Mouse (Mus musculus): ENCODE data around the gene Slc35d1. TPM values are rescaled to one million over a fixed set of nuclear protein-coding genes. Genes with fewer than 3 reads are reported as not detected.
A peak's percentile ranks its signal among the peaks of the same experiment; 100 is the strongest.

Slc35d1 gene
- 8.6 and 9.8 TPM in 2 replicates for polyA plus RNA-seq (2014; fragmentation: Nextera tagmentation; extraction: Ambion mirVana)

DNA sequence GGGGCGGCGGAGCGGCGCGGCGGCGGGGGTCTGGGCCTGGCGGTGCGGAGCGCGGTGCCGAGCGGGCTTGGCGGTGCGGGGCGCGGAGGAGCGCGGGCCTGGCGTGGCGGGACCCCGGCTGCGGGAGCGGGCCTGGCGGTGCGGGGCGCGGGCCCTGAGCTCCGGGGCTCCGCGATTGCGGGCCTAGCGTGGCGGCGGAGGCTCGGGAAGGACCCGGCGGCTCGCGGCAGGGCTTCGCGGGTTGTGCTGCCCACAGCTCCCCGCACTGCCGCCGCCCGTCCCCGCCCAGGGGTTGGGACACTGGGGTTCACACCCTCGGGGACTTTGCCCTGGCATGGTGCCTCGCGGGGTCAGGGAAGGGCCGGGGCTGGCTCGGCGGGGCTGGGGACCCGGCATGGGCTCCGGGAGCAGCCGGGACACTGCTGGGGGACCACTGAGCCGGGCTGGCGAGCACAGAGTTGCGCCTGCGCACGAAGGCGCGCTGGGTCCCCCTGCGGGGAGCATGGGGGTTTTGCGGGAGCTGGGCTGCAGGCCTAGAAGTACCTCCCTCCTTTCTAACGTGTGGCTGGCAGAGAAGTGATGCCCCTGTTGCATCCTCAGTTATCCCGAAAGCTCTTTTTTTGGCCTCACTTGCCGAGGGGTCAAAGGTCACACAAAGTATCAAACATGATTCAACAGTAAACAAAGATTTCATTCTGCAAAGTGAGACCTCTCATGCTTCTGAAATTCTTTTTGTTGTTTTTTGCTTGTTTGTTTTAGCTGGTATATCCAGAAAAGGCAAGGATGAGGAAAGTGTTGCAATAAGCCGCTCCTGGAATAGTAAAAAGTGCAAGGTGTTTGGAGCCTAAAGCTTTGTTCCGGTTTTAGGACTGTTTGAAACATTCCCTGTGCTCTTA lies at the start of gene Slc35d1:
Gene Slc35d1, minus strand, starts transcription at position 240 of the 896 bp plus-strand sequence.
- WGBS = 2% methylated on average over 67 of the region's 70 CpGs
- Histone ChIP-seq H3K4me2 (peak within 1 kb of the TSS; percentile 73), H3K9me3 (ENCODE audit: control insufficient read depth, low read length) (no peaks in the 10 kb centered on the region), H3K9ac (ENCODE audit: low read length) (peak within 1 kb of the TSS; percentile 98), H3K4me1 (ENCODE audit: control insufficient read depth, insufficient read depth, low read length) (peaks cover 3% of the 10 kb centered on the region), H3K4me3 (ENCODE audit: low read depth, low read length) (peak within 1 kb of the TSS; percentile 89), H3K27me3 (ENCODE audit: control insufficient read depth, insufficient read depth, low read length) (no peaks in the 10 kb centered on the region), H3K36me3 (ENCODE audit: control insufficient read depth, insufficient read depth, low read length) (no peaks in the 10 kb centered on the region; the same call in 1 of the 2 replicates), H3K27ac (ENCODE audit: low read depth, low read length) (peak within 1 kb of the TSS; percentile 93)
- peak; percentile 96 for ATAC-seq (ENCODE audit: low FRiP score)
- DNase-seq (ENCODE audit: low spot score, missing footprints) = peak; percentile 98

DNA sequence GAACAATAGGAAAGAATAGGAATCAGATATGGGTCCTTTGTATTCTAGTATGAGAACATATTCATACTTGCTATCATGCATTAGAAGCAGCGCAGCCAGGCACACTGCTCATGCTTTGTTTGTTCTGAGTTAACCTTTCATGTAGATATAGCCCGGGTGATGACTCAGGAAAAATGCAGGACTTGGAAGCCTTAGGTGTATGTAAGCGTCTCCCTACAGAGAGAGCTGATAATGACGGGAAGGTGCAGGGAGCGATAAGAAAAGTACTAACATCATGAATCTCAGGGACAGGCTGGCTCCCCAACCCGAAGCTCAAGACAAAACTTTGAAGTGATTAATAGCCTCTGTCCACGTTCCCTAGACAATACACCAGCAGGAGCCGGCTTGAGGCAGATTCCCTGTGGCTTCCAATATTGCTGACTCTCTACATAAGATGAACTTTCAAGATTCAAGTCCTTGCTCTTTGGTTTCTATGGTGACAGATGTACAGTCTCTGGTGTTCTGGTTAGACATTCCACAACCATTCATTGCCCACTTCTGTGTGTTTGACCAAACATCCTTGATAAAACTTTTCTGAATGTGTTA lies 48.9 kb upstream of the Slc35d1 start:
- H3K27me3 ChIP-seq (ENCODE audit: control insufficient read depth, insufficient read depth, low read length) = no peaks in the 10 kb centered on the region
- WGBS = 34% methylated on average over 8 of the region's 8 CpGs
- no peaks in the 10 kb centered on the region for H3K4me1 ChIP-seq (ENCODE audit: control insufficient read depth, insufficient read depth, low read length)
- no peak overlapping the region for H3K27ac ChIP-seq (ENCODE audit: low read depth, low read length)
- ATAC-seq (ENCODE audit: low FRiP score) (no peak), DNase-seq (ENCODE audit: low spot score, missing footprints) (no peak)
- no peak overlapping the region for H3K4me3 ChIP-seq (ENCODE audit: low read depth, low read length)
- H3K9me3 ChIP-seq (ENCODE audit: control insufficient read depth, low read length) = no peaks in the 10 kb centered on the region
- no peak overlapping the region for H3K4me2 ChIP-seq
- H3K9ac ChIP-seq (ENCODE audit: low read length) = no peak overlapping the region
- H3K36me3 ChIP-seq (ENCODE audit: control insufficient read depth, insufficient read depth, low read length) = no peaks in the 10 kb centered on the region

DNA sequence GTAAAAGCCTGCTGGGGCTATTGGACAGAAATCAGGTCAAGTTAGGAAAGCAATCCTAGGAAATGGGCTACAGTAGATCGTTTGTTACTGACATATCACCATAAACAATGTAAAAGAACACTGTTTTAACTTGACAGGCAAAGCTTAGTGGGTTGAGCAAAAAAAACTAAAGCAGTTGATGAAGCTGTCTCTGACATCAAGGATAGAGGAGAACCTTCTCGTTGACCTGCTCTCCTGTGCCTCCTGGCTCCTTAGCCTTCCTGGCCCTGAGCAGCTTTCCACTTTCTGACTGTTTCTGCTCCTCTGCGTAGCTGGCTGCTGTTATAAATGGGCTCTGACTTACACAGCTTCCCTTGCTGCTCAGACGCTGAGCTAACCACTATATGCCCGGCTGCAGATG lies 48.4 kb upstream of the Slc35d1 start:
- Histone ChIP-seq H3K27ac (ENCODE audit: low read depth, low read length) (no peak overlapping the region), H3K9ac (ENCODE audit: low read length) (no peak overlapping the region), H3K9me3 (ENCODE audit: control insufficient read depth, low read length) (no peaks in the 10 kb centered on the region), H3K36me3 (ENCODE audit: control insufficient read depth, insufficient read depth, low read length) (no peaks in the 10 kb centered on the region), H3K27me3 (ENCODE audit: control insufficient read depth, insufficient read depth, low read length) (no peaks in the 10 kb centered on the region), H3K4me2 (no peak overlapping the region), H3K4me3 (ENCODE audit: low read depth, low read length) (no peak overlapping the region), H3K4me1 (ENCODE audit: control insufficient read depth, insufficient read depth, low read length) (no peaks in the 10 kb centered on the region)
- WGBS = 70% methylated on average over 5 of the region's 5 CpGs
- DNase-seq (ENCODE audit: low spot score, missing footprints) (no peak), ATAC-seq (ENCODE audit: low FRiP score) (no peak)

DNA sequence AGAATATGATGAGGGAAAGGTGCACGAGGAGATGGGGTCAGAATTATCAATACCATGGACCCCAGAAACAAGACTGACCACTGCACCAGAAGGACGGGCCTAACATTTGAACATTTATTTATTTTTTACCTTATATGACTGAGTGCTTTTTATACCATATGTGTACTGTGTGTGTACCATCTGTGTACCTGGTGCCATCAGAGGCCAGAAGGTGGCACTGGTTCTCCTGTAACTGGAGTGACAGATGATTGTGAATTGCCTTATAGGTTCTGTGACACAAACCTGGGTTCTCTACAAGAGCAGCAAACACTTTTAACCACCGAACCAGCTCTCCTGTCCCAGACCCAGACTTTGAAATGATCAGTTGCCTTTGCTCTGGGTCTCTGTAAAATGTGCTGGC lies 43.9 kb upstream of the Slc35d1 start:
- no peaks in the 10 kb centered on the region for H3K27me3 ChIP-seq (ENCODE audit: control insufficient read depth, insufficient read depth, low read length)
- H3K36me3 ChIP-seq (ENCODE audit: control insufficient read depth, insufficient read depth, low read length) = no peaks in the 10 kb centered on the region
- H3K4me2 ChIP-seq = no peak overlapping the region
- 89% methylated on average over 3 of the region's 3 CpGs for WGBS
- no peaks in the 10 kb centered on the region for H3K9me3 ChIP-seq (ENCODE audit: control insufficient read depth, low read length)
- no peak overlapping the region for H3K27ac ChIP-seq (ENCODE audit: low read depth, low read length)
- ATAC-seq (ENCODE audit: low FRiP score) (no peak), DNase-seq (ENCODE audit: low spot score, missing footprints) (no peak)
- no peaks in the 10 kb centered on the region for H3K4me1 ChIP-seq (ENCODE audit: control insufficient read depth, insufficient read depth, low read length)
- no peak overlapping the region for H3K4me3 ChIP-seq (ENCODE audit: low read depth, low read length)
- H3K9ac ChIP-seq (ENCODE audit: low read length) = no peak overlapping the region

DNA sequence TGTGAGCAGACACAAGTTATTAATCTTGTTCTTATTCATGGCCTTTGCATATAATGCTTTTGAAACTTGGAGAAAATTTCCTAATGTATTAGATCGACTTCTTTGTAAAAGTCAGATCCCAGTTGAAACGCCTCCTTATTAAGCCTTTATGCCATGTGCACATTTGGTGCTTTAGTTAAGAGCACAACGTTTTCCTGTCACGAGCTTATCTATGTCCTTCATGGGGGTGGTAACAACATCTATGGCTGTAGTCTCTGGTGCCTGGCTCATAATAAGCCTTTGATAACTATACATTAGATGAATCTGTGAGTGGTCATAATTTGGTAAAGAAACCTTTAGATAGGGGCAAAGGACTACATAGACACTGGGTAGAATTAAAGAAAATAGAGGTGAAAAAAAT lies 38.9 kb upstream of the Slc35d1 start:
- no peaks in the 10 kb centered on the region for H3K36me3 ChIP-seq (ENCODE audit: control insufficient read depth, insufficient read depth, low read length)
- no peaks in the 10 kb centered on the region for H3K9me3 ChIP-seq (ENCODE audit: control insufficient read depth, low read length)
- H3K27me3 ChIP-seq (ENCODE audit: control insufficient read depth, insufficient read depth, low read length) = no peaks in the 10 kb centered on the region

DNA sequence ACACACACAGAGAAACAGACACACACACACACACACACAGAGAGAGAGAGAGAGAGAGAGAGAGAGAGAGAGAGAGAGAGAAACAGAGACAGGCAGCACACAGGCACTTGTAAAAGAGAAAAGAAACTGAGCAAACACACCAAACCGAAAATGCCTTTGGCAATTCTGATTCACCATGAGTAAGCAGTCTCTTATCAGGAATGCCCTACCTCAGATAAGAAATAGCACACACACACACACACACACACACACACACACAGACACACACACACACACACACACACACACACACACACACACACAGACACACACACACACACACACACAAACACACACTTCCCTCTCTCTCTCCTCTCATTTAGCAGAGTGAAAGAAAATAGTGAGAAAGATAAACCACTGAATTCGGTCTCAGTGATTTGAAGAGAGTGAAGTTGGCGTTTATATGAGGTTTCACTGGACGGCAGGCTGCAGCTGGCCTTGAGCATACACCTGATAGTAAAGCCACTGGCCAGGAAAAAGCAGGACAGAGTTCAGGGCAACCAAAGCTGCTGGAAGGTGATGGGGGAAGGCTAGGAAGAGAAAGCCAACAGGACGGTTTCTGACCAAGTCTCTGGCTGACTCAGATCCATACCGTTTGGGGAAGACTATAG lies 34.6 kb upstream of the Slc35d1 start:
- H3K9ac ChIP-seq (ENCODE audit: low read length) = no peak overlapping the region
- DNase-seq (ENCODE audit: low spot score, missing footprints) (no peak), ATAC-seq (ENCODE audit: low FRiP score) (no peak)
- H3K9me3 ChIP-seq (ENCODE audit: control insufficient read depth, low read length) = no peaks in the 10 kb centered on the region
- H3K36me3 ChIP-seq (ENCODE audit: control insufficient read depth, insufficient read depth, low read length) = no peaks in the 10 kb centered on the region
- no peaks in the 10 kb centered on the region for H3K27me3 ChIP-seq (ENCODE audit: control insufficient read depth, insufficient read depth, low read length)
- 70% methylated on average over 6 of the region's 6 CpGs for WGBS
- H3K27ac ChIP-seq (ENCODE audit: low read depth, low read length) = no peak overlapping the region
- no peaks in the 10 kb centered on the region for H3K4me1 ChIP-seq (ENCODE audit: control insufficient read depth, insufficient read depth, low read length)
- no peak overlapping the region for H3K4me2 ChIP-seq
- no peak overlapping the region for H3K4me3 ChIP-seq (ENCODE audit: low read depth, low read length)

More for the DNA sequence above, 38.9 kb upstream of the Slc35d1 start:
- WGBS = 88% methylated on average over 4 of the region's 4 CpGs
- no peaks in the 10 kb centered on the region for H3K4me1 ChIP-seq (ENCODE audit: control insufficient read depth, insufficient read depth, low read length)
- ATAC-seq (ENCODE audit: low FRiP score) (no peak), DNase-seq (ENCODE audit: low spot score, missing footprints) (no peak)
- no peak overlapping the region for H3K4me2 ChIP-seq
- H3K9ac ChIP-seq (ENCODE audit: low read length) = no peak overlapping the region
- H3K27ac ChIP-seq (ENCODE audit: low read depth, low read length) = no peak overlapping the region
- H3K4me3 ChIP-seq (ENCODE audit: low read depth, low read length) = no peak overlapping the region

DNA sequence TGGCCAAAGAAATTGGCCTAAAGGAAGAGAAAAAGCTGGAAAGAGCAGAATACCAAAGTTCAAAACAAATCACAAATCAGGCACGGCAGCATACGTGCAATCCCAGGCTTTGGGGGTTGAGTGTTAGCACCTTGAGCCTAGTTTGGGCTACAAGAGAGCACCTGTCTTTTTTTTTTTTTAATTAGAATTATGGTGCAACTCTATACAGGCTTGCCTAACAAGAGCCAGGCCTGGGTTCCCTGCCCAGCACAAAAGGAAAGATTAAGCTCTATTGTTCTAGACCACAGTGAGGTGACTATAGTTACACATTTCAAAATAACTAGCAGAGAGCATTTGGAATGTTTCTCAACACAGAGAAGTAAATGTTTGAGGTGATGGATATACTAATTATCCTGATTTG lies 32.8 kb upstream of the Slc35d1 start:
- no peak overlapping the region for H3K4me2 ChIP-seq
- no peak for ATAC-seq (ENCODE audit: low FRiP score)
- WGBS = 86% methylated on average over 2 of the region's 2 CpGs

DNA sequence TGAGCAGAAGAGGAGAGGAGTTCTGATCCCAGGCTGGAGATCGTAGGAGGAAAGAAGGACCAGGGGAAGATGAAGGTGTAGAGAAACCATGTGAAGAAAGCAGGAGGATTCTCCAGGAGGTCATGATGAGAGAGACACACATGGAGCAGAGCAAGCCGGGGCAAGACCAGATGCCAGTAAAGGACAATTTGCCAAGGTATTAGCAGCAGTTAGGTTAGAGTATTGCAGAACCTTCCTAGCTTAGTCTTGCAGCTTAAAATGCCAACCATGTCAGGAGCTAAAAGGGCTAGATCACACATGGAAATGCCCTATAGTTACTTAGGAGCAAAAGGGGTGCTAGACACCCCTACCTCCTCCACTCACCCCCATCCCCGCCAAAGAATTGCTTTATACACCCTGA lies 32.3 kb upstream of the Slc35d1 start:
- ATAC-seq (ENCODE audit: low FRiP score) (no peak), DNase-seq (ENCODE audit: low spot score, missing footprints) (no peak)
- Histone ChIP-seq H3K9ac (ENCODE audit: low read length) (no peak overlapping the region), H3K27ac (ENCODE audit: low read depth, low read length) (no peak overlapping the region), H3K9me3 (ENCODE audit: control insufficient read depth, low read length) (no peaks in the 10 kb centered on the region), H3K4me2 (no peak overlapping the region), H3K36me3 (ENCODE audit: control insufficient read depth, insufficient read depth, low read length) (no peaks in the 10 kb centered on the region), H3K27me3 (ENCODE audit: control insufficient read depth, insufficient read depth, low read length) (no peaks in the 10 kb centered on the region), H3K4me1 (ENCODE audit: control insufficient read depth, insufficient read depth, low read length) (no peaks in the 10 kb centered on the region), H3K4me3 (ENCODE audit: low read depth, low read length) (no peak overlapping the region)
- WGBS = 79% methylated on average over 3 of the region's 3 CpGs

More for the DNA sequence above, 32.8 kb upstream of the Slc35d1 start:
- DNase-seq (ENCODE audit: low spot score, missing footprints) = no peak
- Histone ChIP-seq H3K4me1 (ENCODE audit: control insufficient read depth, insufficient read depth, low read length) (no peaks in the 10 kb centered on the region), H3K9ac (ENCODE audit: low read length) (no peak overlapping the region), H3K9me3 (ENCODE audit: control insufficient read depth, low read length) (no peaks in the 10 kb centered on the region), H3K4me3 (ENCODE audit: low read depth, low read length) (no peak overlapping the region), H3K36me3 (ENCODE audit: control insufficient read depth, insufficient read depth, low read length) (no peaks in the 10 kb centered on the region), H3K27me3 (ENCODE audit: control insufficient read depth, insufficient read depth, low read length) (no peaks in the 10 kb centered on the region), H3K27ac (ENCODE audit: low read depth, low read length) (no peak overlapping the region)

DNA sequence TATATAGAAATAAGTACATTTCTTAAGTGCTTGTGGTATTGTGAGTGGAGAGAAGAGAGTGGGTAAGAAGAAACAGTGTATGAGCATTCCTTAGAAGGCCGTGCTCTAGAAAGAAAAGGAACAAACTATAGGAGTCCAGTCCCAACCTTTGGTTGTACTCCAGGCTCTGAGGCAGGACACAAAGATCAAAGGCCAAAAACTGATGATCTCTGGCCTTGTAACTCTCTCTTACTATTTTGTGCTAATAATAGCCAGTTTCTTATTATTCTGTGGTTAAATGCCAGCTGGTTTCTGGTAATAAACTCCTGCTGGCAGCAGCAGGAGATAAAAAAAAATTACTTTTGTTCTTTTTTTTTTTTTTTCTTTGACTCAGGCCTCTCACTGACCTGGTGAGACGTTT lies 17.2 kb upstream of the Slc35d1 start:
- 41% methylated on average over 2 of the region's 2 CpGs for WGBS
- Histone ChIP-seq H3K27me3 (ENCODE audit: control insufficient read depth, insufficient read depth, low read length) (no peaks in the 10 kb centered on the region), H3K9me3 (ENCODE audit: control insufficient read depth, low read length) (no peaks in the 10 kb centered on the region), H3K36me3 (ENCODE audit: control insufficient read depth, insufficient read depth, low read length) (no peaks in the 10 kb centered on the region), H3K9ac (ENCODE audit: low read length) (no peak overlapping the region), H3K4me2 (no peak overlapping the region), H3K4me3 (ENCODE audit: low read depth, low read length) (no peak overlapping the region), H3K27ac (ENCODE audit: low read depth, low read length) (no peak overlapping the region), H3K4me1 (ENCODE audit: control insufficient read depth, insufficient read depth, low read length) (no peaks in the 10 kb centered on the region)
- no peak for DNase-seq (ENCODE audit: low spot score, missing footprints)
- ATAC-seq (ENCODE audit: low FRiP score) = no peak
